Mouse (Mus musculus): ENCODE data around the gene Slc25a22. TPM values are rescaled to one million over a fixed set of nuclear protein-coding genes. Genes with fewer than 3 reads are reported as not detected.
"Not testable (repeated sequence)": the region's sequence is repeated elsewhere in the genome, so short reads cannot be mapped to it uniquely, and the experiment has no call there.

The Slc25a22 gene
- total and polyA plus RNA-seq, 2 experiments from 2014 or later, result 121 to 148 TPM

- Histone ChIP-seq H3K36me3 (ENCODE audit: insufficient read depth, low read length) (peaks cover 15% of the 10 kb centered on the region; the same call in 1 of the 2 replicates), H3K4me1 (ENCODE audit: insufficient read depth, low read length) (no peaks in the 10 kb centered on the region), H3K9me3 (ENCODE audit: low read length) (no peaks in the 10 kb centered on the region), H3K4me3 (ENCODE audit: low read depth, low read length) (peak overlapping the region; percentile 58), H3K27ac (ENCODE audit: low read depth, low read length) (peak overlapping the region; percentile 86), H3K4me2 (ENCODE audit: low read depth, low read length, poor library complexity, severe bottlenecking) (peak overlapping the region; percentile 85), H3K9ac (replicated peaks; ENCODE audit: low read length, poor library complexity, severe bottlenecking) (peak overlapping the region; percentile 93), H3K27me3 (ENCODE audit: insufficient read depth, low read length) (no peaks in the 10 kb centered on the region)
- WGBS, result 4% methylated on average over 16 of the region's 16 CpGs
- TF ChIP-seq CTCF (IDR thresholded peaks at IDR 0.05), result no peak
- ATAC-seq (ENCODE audit: low FRiP score) (peak; percentile 18), DNase-seq (ENCODE audit: low spot score) (no peak)
Measured at GRCm38 (mm10) chr7:141413331-141413730, 24.4 kb downstream of the Slc25a22 start.

- Histone ChIP-seq H3K4me3 (ENCODE audit: low read depth, low read length) (no peak overlapping the region), H3K4me1 (ENCODE audit: insufficient read depth, low read length) (no peaks in the 10 kb centered on the region), H3K4me2 (ENCODE audit: low read depth, low read length, poor library complexity, severe bottlenecking) (no peak overlapping the region), H3K9ac (replicated peaks; ENCODE audit: low read length, poor library complexity, severe bottlenecking) (no peak overlapping the region), H3K27me3 (ENCODE audit: insufficient read depth, low read length) (no peaks in the 10 kb centered on the region), H3K36me3 (ENCODE audit: insufficient read depth, low read length) (peaks cover 15% of the 10 kb centered on the region; the same call in 1 of the 2 replicates), H3K27ac (ENCODE audit: low read depth, low read length) (no peak overlapping the region), H3K9me3 (ENCODE audit: low read length) (no peaks in the 10 kb centered on the region)
- DNase-seq (ENCODE audit: low spot score) (no peak), ATAC-seq (ENCODE audit: low FRiP score) (no peak)
- WGBS, result 90% methylated on average over 1 of the region's 1 CpGs
- no peak for TF ChIP-seq CTCF (IDR thresholded peaks at IDR 0.05)
Measured at GRCm38 (mm10) chr7:141411667-141412066, 26.0 kb downstream of the Slc25a22 start.

GRCm38 (mm10) chr7:141410631-141411030 lies 27.1 kb downstream of the Slc25a22 start:
- no peaks in the 10 kb centered on the region for H3K9me3 ChIP-seq (ENCODE audit: low read length)
- no peaks in the 10 kb centered on the region for H3K27me3 ChIP-seq (ENCODE audit: insufficient read depth, low read length)
- no peak for ATAC-seq (ENCODE audit: low FRiP score)
- no peak overlapping the region for H3K4me3 ChIP-seq (ENCODE audit: low read depth, low read length)
- WGBS, result 91% methylated on average over 8 of the region's 8 CpGs
- H3K9ac ChIP-seq (replicated peaks; ENCODE audit: low read length, poor library complexity, severe bottlenecking), result no peak overlapping the region
- no peak overlapping the region for H3K4me2 ChIP-seq (ENCODE audit: low read depth, low read length, poor library complexity, severe bottlenecking)
- H3K36me3 ChIP-seq (ENCODE audit: insufficient read depth, low read length), result peaks cover 15% of the 10 kb centered on the region; the same call in 1 of the 2 replicates
- no peak for DNase-seq (ENCODE audit: low spot score)
- no peak for TF ChIP-seq CTCF (IDR thresholded peaks at IDR 0.05)
- no peak overlapping the region for H3K27ac ChIP-seq (ENCODE audit: low read depth, low read length)
- H3K4me1 ChIP-seq (ENCODE audit: insufficient read depth, low read length), result no peaks in the 10 kb centered on the region

GRCm38 (mm10) chr7:141408833-141409232 lies 28.9 kb downstream of the Slc25a22 start:
- H3K4me2 ChIP-seq (ENCODE audit: low read depth, low read length, poor library complexity, severe bottlenecking), result no peak overlapping the region
- no peaks in the 10 kb centered on the region for H3K4me1 ChIP-seq (ENCODE audit: insufficient read depth, low read length)
- WGBS, result 6% methylated on average over 11 of the region's 11 CpGs
- H3K36me3 ChIP-seq (ENCODE audit: insufficient read depth, low read length), result peaks cover 15% of the 10 kb centered on the region; the same call in 1 of the 2 replicates
- peak; percentile 84 for DNase-seq (ENCODE audit: low spot score)
- peak; percentile 32; the same call in 1 of the 2 replicates for ATAC-seq (ENCODE audit: low FRiP score)
- H3K27me3 ChIP-seq (ENCODE audit: insufficient read depth, low read length), result no peaks in the 10 kb centered on the region
- no peak overlapping the region for H3K27ac ChIP-seq (ENCODE audit: low read depth, low read length)
- 0 out of 2 replicates have a peak overlapping the region, but pooled peaks have one; percentile 5 for H3K9ac ChIP-seq (replicated peaks; ENCODE audit: low read length, poor library complexity, severe bottlenecking)
- H3K4me3 ChIP-seq (ENCODE audit: low read depth, low read length), result no peak overlapping the region
- H3K9me3 ChIP-seq (ENCODE audit: low read length), result no peaks in the 10 kb centered on the region
- peak; percentile 89 for TF ChIP-seq CTCF (IDR thresholded peaks at IDR 0.05)

GRCm38 (mm10) chr7:141407670-141408069 lies 30.0 kb downstream of the Slc25a22 start:
- not testable (repeated sequence) for H3K27ac ChIP-seq (ENCODE audit: low read depth, low read length); H3K4me1 ChIP-seq (ENCODE audit: insufficient read depth, low read length); H3K4me2 ChIP-seq (ENCODE audit: low read depth, low read length, poor library complexity, severe bottlenecking); H3K9ac ChIP-seq (replicated peaks; ENCODE audit: low read length, poor library complexity, severe bottlenecking); H3K27me3 ChIP-seq (ENCODE audit: insufficient read depth, low read length); DNase-seq (ENCODE audit: low spot score); H3K9me3 ChIP-seq (ENCODE audit: low read length); ATAC-seq (ENCODE audit: low FRiP score); H3K4me3 ChIP-seq (ENCODE audit: low read depth, low read length)
- H3K36me3 ChIP-seq (ENCODE audit: insufficient read depth, low read length), result peaks cover 15% of the 10 kb centered on the region
- 97% methylated on average over 7 of the region's 7 CpGs for WGBS

- DNase-seq (ENCODE audit: low spot score) (no peak), ATAC-seq (ENCODE audit: low FRiP score) (no peak)
- no peak for TF ChIP-seq CTCF (IDR thresholded peaks at IDR 0.05)
- Histone ChIP-seq H3K9ac (replicated peaks; ENCODE audit: low read length, poor library complexity, severe bottlenecking) (no peak overlapping the region), H3K36me3 (ENCODE audit: insufficient read depth, low read length) (peaks cover 34% of the 10 kb centered on the region), H3K4me1 (ENCODE audit: insufficient read depth, low read length) (no peaks in the 10 kb centered on the region), H3K4me3 (ENCODE audit: low read depth, low read length) (no peak overlapping the region), H3K9me3 (ENCODE audit: low read length) (no peaks in the 10 kb centered on the region), H3K27me3 (ENCODE audit: insufficient read depth, low read length) (no peaks in the 10 kb centered on the region), H3K27ac (ENCODE audit: low read depth, low read length) (no peak overlapping the region), H3K4me2 (ENCODE audit: low read depth, low read length, poor library complexity, severe bottlenecking) (no peak overlapping the region)
- WGBS, result 85% methylated on average over 4 of the region's 4 CpGs
Measured at GRCm38 (mm10) chr7:141405466-141405865, 32.2 kb downstream of the Slc25a22 start.

Measured in midbrain, postnatal 0 days (tissue).